Mouse (Mus musculus): ENCODE measurements at regions not wholly inside any gene's neighbourhood (a gene's known extent, or its start where the extent isn't known, plus 50 kb on each side); places are given as distances from the start of the nearest gene placed in this dataset.
A peak's percentile ranks its signal among the peaks of the same experiment; 100 is the strongest.

GRCm38 (mm10) chr11:31282136-31282535, 87.7 kb downstream of the Stc2 start:
- no peak for DNase-seq (ENCODE audit: low read depth)

- DNase-seq (ENCODE audit: low read depth): peak; percentile 8
These were observed 66.2 kb upstream of the Gm17332 start for GRCm38 (mm10) chr11:31248467-31248866.
